Mouse (Mus musculus) myocyte (in vitro differentiated cells): ENCODE data around the gene Ibtk.

Source experiments
- CEBPB ChIP-seq: IDR thresholded peaks from 2 replicates; pipeline ENCODE4 v1.6.1; 2011; ENCODE audit warnings: mild to moderate bottlenecking, moderate library complexity; ENCODE audit not compliant: poor library complexity, insufficient read depth, severe bottlenecking
- E2F4 ChIP-seq: IDR thresholded peaks from one replicate; pipeline ENCODE4 v1.6.1; 2011; ENCODE audit warnings: mild to moderate bottlenecking, control low read depth, moderate library complexity; ENCODE audit not compliant: insufficient read depth
- MAX ChIP-seq: IDR thresholded peaks from one replicate; pipeline ENCODE4 v1.6.1; 2011; ENCODE audit warnings: low read depth, mild to moderate bottlenecking, control low read depth
- MYOG ChIP-seq, 3 experiments: IDR thresholded peaks; one replicate each; pipeline ENCODE4 v1.6.1; 2011; ENCODE audit warnings: control low read depth in 2 of 3, low read depth in 2 of 3, mild to moderate bottlenecking in 2 of 3; ENCODE audit not compliant: insufficient read length in 2 of 3, control insufficient read depth in 1 of 3, insufficient read depth in 1 of 3
- POLR2A ChIP-seq: IDR thresholded peaks from one replicate; pipeline ENCODE4 v1.6.1; 2011; ENCODE audit warnings: low read depth, mild to moderate bottlenecking, control low read depth, moderate library complexity; ENCODE audit not compliant: insufficient read length
- POLR2AphosphoS2 ChIP-seq: IDR thresholded peaks from one replicate; pipeline ENCODE4 v1.6.1; 2011; ENCODE audit warnings: low read depth, control low read depth; ENCODE audit not compliant: insufficient read length
- REST ChIP-seq: IDR thresholded peaks from one replicate; pipeline ENCODE4 v1.6.1; 2011; ENCODE audit warnings: mild to moderate bottlenecking, control low read depth, moderate library complexity; ENCODE audit not compliant: insufficient read depth, insufficient read length
- TCF12 ChIP-seq: IDR thresholded peaks from one replicate; pipeline ENCODE4 v1.6.1; 2011; ENCODE audit warnings: mild to moderate bottlenecking, control low read depth; ENCODE audit not compliant: poor library complexity, insufficient read depth, severe bottlenecking
- USF1 ChIP-seq: IDR thresholded peaks from one replicate; pipeline ENCODE4 v1.6.1; 2011; ENCODE audit warnings: low read depth, mild to moderate bottlenecking, control low read depth, moderate library complexity

DNA sequence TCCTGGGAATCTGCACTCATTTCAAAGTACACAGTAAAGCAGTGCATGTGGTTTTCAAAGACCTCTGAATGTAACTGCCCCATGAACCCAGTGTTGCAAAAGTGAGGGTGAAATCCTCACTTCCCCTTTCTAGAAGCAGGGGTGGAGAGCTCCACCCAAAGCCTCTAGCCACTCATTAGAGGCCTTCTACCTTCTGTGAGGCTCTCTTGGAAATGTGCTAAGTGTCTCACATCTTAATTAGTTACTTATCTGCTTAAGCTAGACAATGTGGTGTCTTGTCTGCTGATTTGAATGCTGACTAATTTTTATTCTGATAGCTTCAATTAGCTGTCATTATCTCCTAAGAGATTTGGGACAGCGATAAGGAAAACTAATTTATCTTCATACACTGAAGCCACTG lies 13.3 kb upstream of the Ibtk start:
- TF ChIP-seq POLR2A (no peak), MAX (no peak), USF1 (no peak), POLR2AphosphoS2 (no peak), REST (no peak), E2F4 (no peak), TCF12 (no peak), MYOG (IDR thresholded peaks at IDR 0.05; ENCODE audit: control insufficient read depth in 1 of 3, insufficient read depth in 1 of 3, insufficient read length in 2 of 3, low read depth in 2 of 3) (no peak), CEBPB (no peak)
